Mouse (Mus musculus) midbrain, embryonic 16.5 days (tissue): ENCODE measurements around the gene Fam19a2. TPM values are rescaled to one million over a fixed set of nuclear protein-coding genes. Genes with fewer than 3 reads are reported as not detected.

ENCODE experiments used
- ATAC-seq: fragments of 200-750 bp; cut with Nextera tagmentation; 2 replicates; pipeline ENCODE4 v1.8.0; 2017; ENCODE audit warnings: moderate TSS enrichment
- H3K27ac ChIP-seq: fragments of 300-500 bp; sonication (generic); 2 replicates; pipeline ENCODE4 v1.5.1; 2014; ENCODE audit warnings: mild to moderate bottlenecking, low read length, mixed read lengths
- H3K27me3 ChIP-seq: fragments of 300-500 bp; sonication (generic); 2 replicates; pipeline ENCODE4 v1.6.1; 2014; ENCODE audit warnings: low read depth, low read length, mixed read lengths; ENCODE audit not compliant: control insufficient read depth, insufficient read depth
- H3K36me3 ChIP-seq: fragments of 300-500 bp; sonication (generic); 2 replicates; pipeline ENCODE4 v1.6.1; 2014; ENCODE audit warnings: mild to moderate bottlenecking, low read length, moderate library complexity, mixed read lengths; ENCODE audit not compliant: control insufficient read depth, insufficient read depth
- H3K4me1 ChIP-seq: fragments of 300-500 bp; sonication (generic); 2 replicates; pipeline ENCODE4 v1.6.1; 2014; ENCODE audit warnings: mild to moderate bottlenecking, low read length, mixed read lengths; ENCODE audit not compliant: control insufficient read depth, insufficient read depth
- H3K4me2 ChIP-seq: fragments of 300-500 bp; sonication (generic); 2 replicates; pipeline ENCODE4 v1.6.1; 2014; ENCODE audit warnings: mild to moderate bottlenecking, low read length, mixed read lengths
- H3K4me3 ChIP-seq: fragments of 300-500 bp; sonication (generic); 2 replicates; pipeline ENCODE4 v1.5.1; 2014; ENCODE audit warnings: low read depth, mild to moderate bottlenecking, low read length, moderate library complexity, mixed read lengths
- H3K9ac ChIP-seq: fragments of 300-500 bp; sonication (generic); 2 replicates; pipeline ENCODE4 v1.6.1; 2014; ENCODE audit warnings: low read depth, low read length, mixed read lengths
- H3K9me3 ChIP-seq: fragments of 300-500 bp; sonication (generic); replicated peaks from 2 replicates; pipeline ENCODE4 v1.6.1; 2014; ENCODE audit warnings: mild to moderate bottlenecking, low read length, mixed read lengths; ENCODE audit not compliant: control insufficient read depth, poor library complexity, severe bottlenecking
- WGBS: fragments of 180-500 bp; shearing (Covaris S2); extraction: QIAGEN DNeasy Blood & Tissue Kit; methylation state at CpG from one replicate; pipeline ENCODE4 v1.1.7; 2014; 5-methylcytosine and 5-hydroxymethylcytosine counted together
- polyA plus RNA-seq: library from polyadenylated mRNA; unstranded; fragments of >200 nt; fragmentation: Nextera tagmentation; extraction: Ambion mirVana; gene quantifications from 2 replicates; pipeline ENCODE4 v1.2.1, GENCODE M21; 2015

Fam19a2 gene
- polyA plus RNA-seq, 1 experiment from 2014 or later, result 67.4 TPM

- 86% methylated on average over 4 of the region's 4 CpGs for WGBS
- no peaks in the 10 kb centered on the region for H3K9me3 ChIP-seq
- no peak overlapping the region for H3K4me2 ChIP-seq
- H3K36me3 ChIP-seq, result no peaks in the 10 kb centered on the region
- ATAC-seq, result no peak
- H3K27ac ChIP-seq, result no peak overlapping the region
- no peaks in the 10 kb centered on the region for H3K4me1 ChIP-seq
- no peak overlapping the region for H3K9ac ChIP-seq
- H3K27me3 ChIP-seq, result no peaks in the 10 kb centered on the region
- H3K4me3 ChIP-seq, result no peak overlapping the region
Measured at GRCm38 (mm10) chr10:123702595-123702994, 438.8 kb downstream of the Fam19a2 start.

- no peak overlapping the region for H3K4me3 ChIP-seq
- H3K36me3 ChIP-seq, result no peaks in the 10 kb centered on the region
- no peak overlapping the region for H3K9ac ChIP-seq
- WGBS, result 91% methylated on average over 3 of the region's 3 CpGs
- H3K9me3 ChIP-seq, result no peaks in the 10 kb centered on the region
- no peak overlapping the region for H3K4me2 ChIP-seq
- no peaks in the 10 kb centered on the region for H3K27me3 ChIP-seq
- H3K27ac ChIP-seq, result no peak overlapping the region
- peaks cover 4% of the 10 kb centered on the region for H3K4me1 ChIP-seq
- no peak for ATAC-seq
Measured at GRCm38 (mm10) chr10:123707026-123707425, 443.2 kb downstream of the Fam19a2 start.

DNA sequence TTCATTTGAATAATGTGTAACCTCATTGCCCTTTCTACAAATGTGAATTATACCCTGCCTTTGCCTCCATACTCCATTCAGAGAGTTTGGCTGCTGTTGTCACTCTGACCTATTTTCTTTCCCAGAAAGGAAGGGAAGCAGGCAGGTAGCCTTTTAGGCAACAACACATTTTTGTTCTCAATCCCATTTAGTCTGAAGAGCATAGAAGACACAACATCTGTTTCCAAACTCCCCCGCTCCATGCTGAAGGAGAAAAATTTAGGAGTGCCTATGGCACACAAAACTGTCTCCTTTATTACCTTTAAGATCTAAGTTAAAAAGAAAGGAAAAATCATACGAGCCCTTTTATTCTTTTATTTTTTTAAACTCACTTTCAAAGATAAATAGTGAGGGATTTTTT lies 446.9 kb downstream of the Fam19a2 start:
- no peak for ATAC-seq
- H3K27me3 ChIP-seq, result no peaks in the 10 kb centered on the region
- H3K4me3 ChIP-seq, result no peak overlapping the region
- no peaks in the 10 kb centered on the region for H3K9me3 ChIP-seq
- H3K9ac ChIP-seq, result no peak overlapping the region
- no peak overlapping the region for H3K4me2 ChIP-seq
- H3K27ac ChIP-seq, result 0 out of 2 replicates have a peak overlapping the region, but pooled peaks have one; percentile 17
- WGBS, result 74% methylated on average over 2 of the region's 2 CpGs
- H3K4me1 ChIP-seq, result peaks cover 4% of the 10 kb centered on the region
- H3K36me3 ChIP-seq, result no peaks in the 10 kb centered on the region

DNA sequence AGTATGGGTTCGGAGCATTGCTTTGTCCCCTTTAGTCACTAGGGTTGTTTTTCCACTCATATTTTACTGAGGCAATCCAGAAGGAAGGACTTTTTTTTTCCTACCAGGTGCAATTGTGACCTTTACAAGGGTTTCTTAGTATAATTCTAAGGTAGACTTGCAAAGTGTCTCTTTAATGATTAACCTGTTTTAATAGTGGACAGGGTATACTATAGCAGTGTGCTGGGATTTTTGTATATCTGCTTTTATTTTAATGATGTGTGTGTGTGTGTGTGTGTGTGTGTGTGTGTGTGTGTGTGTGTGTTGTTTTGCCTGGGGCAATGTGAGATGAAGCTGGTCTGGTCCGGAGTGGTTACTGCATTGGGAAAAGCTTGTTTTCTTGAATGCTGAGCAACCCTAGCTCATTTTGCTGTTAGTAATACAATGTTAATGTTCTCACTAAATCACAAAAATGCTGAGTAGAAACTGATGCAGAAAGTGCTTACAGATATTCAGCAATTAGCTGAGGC lies 458.2 kb downstream of the Fam19a2 start:
- no peak overlapping the region for H3K9ac ChIP-seq
- 77% methylated on average over 2 of the region's 2 CpGs for WGBS
- no peaks in the 10 kb centered on the region for H3K4me1 ChIP-seq
- H3K4me3 ChIP-seq, result no peak overlapping the region
- no peak overlapping the region for H3K4me2 ChIP-seq
- H3K27me3 ChIP-seq, result no peaks in the 10 kb centered on the region
- ATAC-seq, result no peak
- no peaks in the 10 kb centered on the region for H3K9me3 ChIP-seq
- no peaks in the 10 kb centered on the region for H3K36me3 ChIP-seq
- H3K27ac ChIP-seq, result no peak overlapping the region

- Histone ChIP-seq H3K36me3 (no peaks in the 10 kb centered on the region), H3K27ac (no peak overlapping the region), H3K9ac (no peak overlapping the region), H3K27me3 (no peaks in the 10 kb centered on the region), H3K4me3 (no peak overlapping the region), H3K9me3 (no peaks in the 10 kb centered on the region), H3K4me1 (no peaks in the 10 kb centered on the region), H3K4me2 (no peak overlapping the region)
- ATAC-seq, result no peak
Measured at GRCm38 (mm10) chr10:123723641-123724040, 459.8 kb downstream of the Fam19a2 start.

GRCm38 (mm10) chr10:123748317-123748716 lies 484.5 kb downstream of the Fam19a2 start:
- no peaks in the 10 kb centered on the region for H3K9me3 ChIP-seq
- no peak overlapping the region for H3K9ac ChIP-seq
- H3K4me3 ChIP-seq, result no peak overlapping the region
- 62% methylated on average over 1 of the region's 1 CpGs for WGBS
- H3K27me3 ChIP-seq, result no peaks in the 10 kb centered on the region
- no peaks in the 10 kb centered on the region for H3K4me1 ChIP-seq
- no peak overlapping the region for H3K4me2 ChIP-seq
- no peak overlapping the region for H3K27ac ChIP-seq
- no peak for ATAC-seq
- no peaks in the 10 kb centered on the region for H3K36me3 ChIP-seq

DNA sequence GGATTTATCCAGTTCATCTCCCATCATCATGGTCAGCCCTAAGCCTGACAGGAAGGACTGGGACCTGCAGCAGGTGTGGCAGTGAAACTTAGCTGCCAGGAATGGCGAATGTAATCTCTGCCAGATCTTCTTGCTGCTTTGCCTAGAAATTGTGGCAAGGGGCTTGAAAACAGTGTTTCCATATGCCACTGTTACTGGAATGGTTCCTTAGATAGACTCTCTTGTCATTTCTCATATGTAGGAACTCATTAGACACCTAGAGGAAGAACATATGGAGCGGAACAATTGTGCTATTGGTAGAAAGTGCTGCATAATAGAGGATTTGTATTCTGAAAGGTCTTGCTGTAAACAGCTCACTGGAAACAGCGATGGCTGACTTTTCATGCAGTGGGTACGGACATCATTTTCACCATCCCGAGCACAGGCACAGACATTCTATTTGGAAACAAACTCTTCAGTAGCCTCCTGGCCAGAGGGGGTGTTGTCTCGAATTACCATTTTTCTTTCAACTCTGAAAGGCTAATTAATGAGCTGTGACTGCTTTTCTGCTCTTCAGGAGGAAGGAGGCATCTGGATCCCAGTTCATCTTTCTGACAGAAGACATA lies 488.0 kb downstream of the Fam19a2 start:
- Histone ChIP-seq H3K9ac (no peak overlapping the region), H3K4me1 (no peaks in the 10 kb centered on the region), H3K27me3 (no peaks in the 10 kb centered on the region), H3K27ac (no peak overlapping the region), H3K36me3 (no peaks in the 10 kb centered on the region), H3K4me2 (no peak overlapping the region), H3K4me3 (no peak overlapping the region), H3K9me3 (no peaks in the 10 kb centered on the region)
- 54% methylated on average over 6 of the region's 6 CpGs for WGBS
- ATAC-seq, result no peak

- Histone ChIP-seq H3K9ac (no peak overlapping the region), H3K4me3 (no peak overlapping the region), H3K4me2 (no peak overlapping the region), H3K9me3 (no peaks in the 10 kb centered on the region), H3K4me1 (no peaks in the 10 kb centered on the region), H3K36me3 (no peaks in the 10 kb centered on the region), H3K27ac (no peak overlapping the region), H3K27me3 (no peaks in the 10 kb centered on the region)
- ATAC-seq, result no peak
- WGBS, result 83% methylated on average over 3 of the region's 3 CpGs
Measured at GRCm38 (mm10) chr10:123752755-123753154, 489.0 kb downstream of the Fam19a2 start.

DNA sequence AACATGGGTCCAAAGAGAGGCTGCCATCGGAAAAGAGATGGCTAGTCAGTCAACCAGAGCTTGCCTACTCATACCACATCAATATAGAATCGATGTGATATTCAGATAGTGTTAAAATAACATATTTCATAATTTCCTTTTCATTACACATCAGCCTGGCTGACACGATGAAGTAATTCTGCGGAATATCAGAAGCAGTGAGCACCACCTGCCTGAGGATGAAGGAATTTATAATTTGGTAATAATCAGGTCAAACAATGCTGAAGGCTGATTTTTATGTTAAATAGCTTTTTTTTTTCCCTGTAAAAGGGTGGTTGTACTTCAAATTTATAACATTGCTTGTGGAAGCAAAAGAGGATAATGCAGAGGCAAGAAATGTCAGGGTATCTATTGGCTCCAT lies 490.2 kb downstream of the Fam19a2 start:
- H3K9me3 ChIP-seq, result no peaks in the 10 kb centered on the region
- H3K27ac ChIP-seq, result no peak overlapping the region
- no peak overlapping the region for H3K4me2 ChIP-seq
- ATAC-seq, result no peak
- no peaks in the 10 kb centered on the region for H3K4me1 ChIP-seq
- no peak overlapping the region for H3K9ac ChIP-seq
- WGBS, result 77% methylated on average over 4 of the region's 4 CpGs
- no peak overlapping the region for H3K4me3 ChIP-seq
- H3K27me3 ChIP-seq, result no peaks in the 10 kb centered on the region
- H3K36me3 ChIP-seq, result no peaks in the 10 kb centered on the region
